In the genomic region with DNA sequence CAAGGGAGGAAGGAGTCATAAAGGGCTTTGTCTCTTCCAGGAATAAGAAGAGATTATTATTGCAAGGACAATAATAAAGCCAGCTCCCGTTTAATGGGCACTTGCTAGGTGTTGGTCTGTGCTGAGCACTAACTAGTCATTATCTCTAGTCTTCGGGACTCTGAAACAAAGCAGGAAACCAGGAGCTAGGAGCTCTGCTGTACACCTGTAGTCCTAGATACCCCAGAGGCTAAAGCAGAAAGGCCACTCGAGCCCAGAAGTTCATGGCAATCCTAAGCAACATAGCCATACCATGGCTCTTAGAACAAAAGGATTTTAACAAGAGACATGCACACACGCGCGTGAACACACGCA, we compare ENCODE assay signal across 8 mouse cellular contexts. TPM values are rescaled to one million over a fixed set of nuclear protein-coding genes. Genes with fewer than 3 reads are reported as not detected.
DNase-seq lines count a peak whose midpoint lies in the region; ATAC-seq and TF ChIP-seq lines count a peak whose summit lies in the region.

No protein-coding gene starts in this region.

- H3K4me1 ChIP-seq in kidney, postnatal 0 days (replicated peaks; ENCODE audit: insufficient read depth, low read length): no peaks in the 10 kb centered on the region
- peaks cover 12% of the 10 kb centered on the region for H3K4me1 ChIP-seq in forebrain, embryonic 13.5 days
- H3K4me1 ChIP-seq in limb, embryonic 14.5 days (ENCODE audit: control insufficient read depth, insufficient read depth, low read length): peaks cover 16% of the 10 kb centered on the region
- H3K4me1 ChIP-seq in small intestine, adult 2 months (ENCODE audit: control insufficient read depth, insufficient read depth, insufficient read length, low read length): peaks cover 26% of the 10 kb centered on the region

- no peaks in the 10 kb centered on the region for H3K9me3 ChIP-seq in kidney, postnatal 0 days (replicated peaks; ENCODE audit: low read length)
- H3K9me3 ChIP-seq in forebrain, embryonic 13.5 days (replicated peaks): no peaks in the 10 kb centered on the region
- H3K9me3 ChIP-seq in limb, embryonic 14.5 days (ENCODE audit: control insufficient read depth, low read length): no peaks in the 10 kb centered on the region

- ATAC-seq in kidney, postnatal 0 days (replicated peaks; ENCODE audit: low FRiP score, low read depth): no peak
- ATAC-seq in forebrain, embryonic 13.5 days: no peak
- no peak for ATAC-seq in limb, embryonic 14.5 days (ENCODE audit: low FRiP score, low read depth)

- WGBS in kidney, postnatal 0 days: 37% methylated on average over 7 of the region's 7 CpGs
- WGBS in forebrain, embryonic 13.5 days: 54% methylated on average over 7 of the region's 7 CpGs
- WGBS in limb, embryonic 14.5 days: 43% methylated on average over 7 of the region's 7 CpGs
- 19% methylated on average over 7 of the region's 7 CpGs for WGBS in small intestine, adult 2 months

- TF ChIP-seq CTCF in kidney, postnatal 0 days (IDR thresholded peaks at IDR 0.05; ENCODE audit: low read depth): no peak
- no peak for TF ChIP-seq CTCF in small intestine, adult 2 months (IDR thresholded peaks at IDR 0.05; ENCODE audit: extremely low read depth, insufficient read length, insufficient replicate concordance, low read depth, low read length)

- peak overlapping the region; percentile 57 for H3K4me2 ChIP-seq in kidney, postnatal 0 days (ENCODE audit: low read length)
- H3K4me2 ChIP-seq in forebrain, embryonic 13.5 days: peak overlapping the region; percentile 54
- peak overlapping the region; percentile 58 for H3K4me2 ChIP-seq in limb, embryonic 14.5 days (replicated peaks; ENCODE audit: low read depth, low read length, severe bottlenecking)

- peak overlapping the region; percentile 80 for H3K27ac ChIP-seq in kidney, postnatal 0 days
- H3K27ac ChIP-seq in forebrain, embryonic 13.5 days: no peak overlapping the region
- H3K27ac ChIP-seq in limb, embryonic 14.5 days (replicated peaks; ENCODE audit: low read depth, low read length): no peak overlapping the region
- H3K27ac ChIP-seq in small intestine, adult 2 months (ENCODE audit: insufficient read depth, low read depth, low read length): peak overlapping the region; percentile 78

- intact Hi-C loops in left cerebral cortex, postnatal 4 days (cut with DNase I): no loop called here

- H3K36me3 ChIP-seq in kidney, postnatal 0 days (ENCODE audit: insufficient read depth, low read length): no peaks in the 10 kb centered on the region
- H3K36me3 ChIP-seq in forebrain, embryonic 13.5 days (ENCODE audit: poor library complexity, severe bottlenecking): no peaks in the 10 kb centered on the region
- no peaks in the 10 kb centered on the region for H3K36me3 ChIP-seq in limb, embryonic 14.5 days (ENCODE audit: control insufficient read depth, insufficient read depth, low read length)
- H3K36me3 ChIP-seq in small intestine, adult 2 months (ENCODE audit: control insufficient read depth, insufficient read depth, low read length): no peaks in the 10 kb centered on the region

- TF ChIP-seq POLR2A in limb, embryonic 14.5 days (IDR thresholded peaks at IDR 0.05; ENCODE audit: borderline replicate concordance, extremely low read depth, insufficient read depth, insufficient read length): no peak
- TF ChIP-seq POLR2A in small intestine, adult 2 months (IDR thresholded peaks at IDR 0.05; ENCODE audit: low read depth, low read length): no peak

- peak overlapping the region; percentile 23 for H3K4me3 ChIP-seq in kidney, postnatal 0 days (replicated peaks; ENCODE audit: low read depth, low read length)
- peak overlapping the region; percentile 25 for H3K4me3 ChIP-seq in forebrain, embryonic 13.5 days
- H3K4me3 ChIP-seq in limb, embryonic 14.5 days (replicated peaks; ENCODE audit: low read length): peak overlapping the region; percentile 31; the same call in 1 of the 2 replicates
- peak overlapping the region; percentile 47 for H3K4me3 ChIP-seq in small intestine, adult 2 months (ENCODE audit: low read depth, low read length)

- DNase-seq in kidney, postnatal 0 days (ENCODE audit: low spot score): no peak
- DNase-seq in kidney, postnatal 4 days: no peak
- no peak for DNase-seq in limb, embryonic 14.5 days (ENCODE audit: low spot score)
- no peak for DNase-seq in B cell, adult 2 months
- no peak for DNase-seq in cerebellum, postnatal 36 days
- no peak for DNase-seq in left cerebral cortex, postnatal 4 days

- no peaks in the 10 kb centered on the region for H3K27me3 ChIP-seq in kidney, postnatal 0 days (ENCODE audit: insufficient read depth, low read length)
- peaks cover 16% of the 10 kb centered on the region for H3K27me3 ChIP-seq in forebrain, embryonic 13.5 days
- H3K27me3 ChIP-seq in limb, embryonic 14.5 days (ENCODE audit: control insufficient read depth, insufficient read depth, low read length): no peaks in the 10 kb centered on the region
- no peaks in the 10 kb centered on the region for H3K27me3 ChIP-seq in small intestine, adult 2 months (ENCODE audit: control insufficient read depth, insufficient read depth, low read length)

- H3K9ac ChIP-seq in kidney, postnatal 0 days (ENCODE audit: low read depth, low read length): no peak overlapping the region
- H3K9ac ChIP-seq in forebrain, embryonic 13.5 days: no peak overlapping the region
- peak overlapping the region; percentile 40; the same call in 1 of the 2 replicates for H3K9ac ChIP-seq in limb, embryonic 14.5 days (ENCODE audit: low read depth, low read length, severe bottlenecking)

RNA-seq across cellular contexts. Expression of gene Supt4a, which starts 27.1 kb away (rescaled TPM):
- polyA plus RNA-seq in kidney, postnatal 0 days (2015; fragmentation: Nextera tagmentation; extraction: Ambion mirVana): 165 and 171 TPM in 2 replicates
- 168 and 177 TPM in 2 replicates for polyA plus RNA-seq in forebrain, embryonic 13.5 days (2015; fragmentation: Nextera tagmentation; extraction: Ambion mirVana)
- polyA plus RNA-seq in limb, embryonic 14.5 days (2012; rRNA removed): 106 and 121 TPM in 2 replicates
- polyA plus RNA-seq in limb, embryonic 14.5 days (2014; fragmentation: Nextera tagmentation; extraction: Ambion mirVana): 167 and 181 TPM in 2 replicates
- polyA plus RNA-seq in small intestine, adult 2 months (2012; rRNA removed): 21.5 and 43.3 TPM in 2 replicates
- total RNA-seq in left cerebral cortex, postnatal 4 days (2021): 10 to 100 TPM; 53.8 to 54.4 TPM

RNA-seq across cellular contexts. Expression of gene Rnf43, which starts 47.7 kb away (rescaled TPM):
- polyA plus RNA-seq in kidney, postnatal 0 days (2015; fragmentation: Nextera tagmentation; extraction: Ambion mirVana): 5.5 and 6.2 TPM in 2 replicates
- 0.70 and 1.5 TPM in 2 replicates for polyA plus RNA-seq in forebrain, embryonic 13.5 days (2015; fragmentation: Nextera tagmentation; extraction: Ambion mirVana)
- polyA plus RNA-seq in limb, embryonic 14.5 days (2012; rRNA removed): 4.7 and 4.9 TPM in 2 replicates
- 6.5 and 9.5 TPM in 2 replicates for polyA plus RNA-seq in limb, embryonic 14.5 days (2014; fragmentation: Nextera tagmentation; extraction: Ambion mirVana)
- polyA plus RNA-seq in small intestine, adult 2 months (2012; rRNA removed): 16.3 and 19.6 TPM in 2 replicates
- total RNA-seq in left cerebral cortex, postnatal 4 days (2021): 1 to 10 TPM; 2.4 to 2.5 TPM

RNA-seq across cellular contexts. Expression of gene Tspoap1, which starts 50.1 kb away (rescaled TPM):
- 1.9 and 2.5 TPM in 2 replicates for polyA plus RNA-seq in kidney, postnatal 0 days (2015; fragmentation: Nextera tagmentation; extraction: Ambion mirVana)
- polyA plus RNA-seq in forebrain, embryonic 13.5 days (2015; fragmentation: Nextera tagmentation; extraction: Ambion mirVana): 20.7 and 29.1 TPM in 2 replicates
- 6.5 and 7.3 TPM in 2 replicates for polyA plus RNA-seq in limb, embryonic 14.5 days (2012; rRNA removed)
- polyA plus RNA-seq in limb, embryonic 14.5 days (2014; fragmentation: Nextera tagmentation; extraction: Ambion mirVana): 2.2 and 2.9 TPM in 2 replicates
- 0.89 and 1.3 TPM in 2 replicates for polyA plus RNA-seq in small intestine, adult 2 months (2012; rRNA removed)
- total RNA-seq in left cerebral cortex, postnatal 4 days (2021): 100 to 1,000 TPM; 180 to 186 TPM

Comparison
In these comparisons a context has a peak if more than half of its experiments do, and no peak if none do; other contexts are left out.
1. H3K27ac ChIP-seq: peak in kidney, postnatal 0 days (single experiment) and small intestine, adult 2 months (single experiment); none in forebrain, embryonic 13.5 days (single experiment) and limb, embryonic 14.5 days (single experiment).
2. Peak in every context shown above with its lines, with median percentiles within 50 percentile points of each other: H3K4me2 ChIP-seq and H3K4me3 ChIP-seq.